Mouse (Mus musculus): Measurements from ENCODE around the gene Lgr4. TPM values are rescaled to one million over a fixed set of nuclear protein-coding genes. Genes with fewer than 3 reads are reported as not detected.
A peak's percentile ranks its signal among the peaks of the same experiment; 100 is the strongest.
"Not testable (repeated sequence)": the region's sequence is repeated elsewhere in the genome, so short reads cannot be mapped to it uniquely, and the experiment has no call there.

Gene Lgr4
- polyA plus RNA-seq (2012; rRNA removed), result 21.6 and 22.3 TPM in 2 replicates

GRCm38 (mm10) chr2:109917496-109918413, at the start of gene Lgr4:
Gene Lgr4, plus strand, starts transcription at chr2:109917647.
- Histone ChIP-seq H3K27ac (ENCODE audit: insufficient read depth, low read length) (peak within 1 kb of the TSS; percentile 83), H3K27me3 (ENCODE audit: control insufficient read depth, insufficient read depth, low read length) (no peaks in the 10 kb centered on the region), H3K4me1 (ENCODE audit: control insufficient read depth, insufficient read depth, low read length) (peaks cover 6% of the 10 kb centered on the region; the same call in 1 of the 2 replicates), H3K4me3 (replicated peaks; ENCODE audit: insufficient read depth, low read depth, low read length) (peak within 1 kb of the TSS; percentile 66)
- TF ChIP-seq POLR2A (IDR thresholded peaks at IDR 0.05; ENCODE audit: borderline replicate concordance, insufficient read depth, low read length) (peak; percentile 88), CTCF (IDR thresholded peaks at IDR 0.05; ENCODE audit: borderline replicate concordance, insufficient read depth, low read depth, low read length) (no peak)
- DNase-seq, result peak; percentile 97 to 98
- under 1% methylated on average over 92 of the region's 111 CpGs for WGBS

DNA sequence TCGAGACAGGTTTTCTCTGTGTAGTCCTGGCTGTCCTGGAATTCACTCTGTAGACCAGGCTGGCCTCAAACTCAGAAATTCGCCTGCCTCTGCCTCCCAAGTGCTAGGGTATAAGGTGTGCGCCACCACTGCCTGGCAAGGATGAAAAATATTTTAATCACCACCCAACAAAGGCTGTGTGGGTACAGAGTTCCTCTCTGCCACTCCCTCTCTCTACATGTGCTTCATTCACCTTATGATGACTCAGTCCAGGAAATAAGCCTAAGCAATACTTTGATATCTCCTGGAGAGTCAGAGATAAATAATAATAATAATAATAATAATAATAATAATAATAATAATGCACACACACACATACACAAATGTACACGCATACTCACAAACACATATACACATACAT, 38.0 kb upstream of the Lgr4 start:
- not testable (repeated sequence) for H3K4me1 ChIP-seq (ENCODE audit: control insufficient read depth, insufficient read depth, low read length)

GRCm38 (mm10) chr2:109881111-109881510, 36.3 kb upstream of the Lgr4 start:
- H3K27ac ChIP-seq (ENCODE audit: insufficient read depth, low read length), result no peak overlapping the region
- peaks cover 3% of the 10 kb centered on the region; the same call in 1 of the 2 replicates for H3K4me1 ChIP-seq (ENCODE audit: control insufficient read depth, insufficient read depth, low read length)
- H3K27me3 ChIP-seq (ENCODE audit: control insufficient read depth, insufficient read depth, low read length), result no peaks in the 10 kb centered on the region; the same call in 1 of the 2 replicates
- DNase-seq, result no peak
- H3K4me3 ChIP-seq (replicated peaks; ENCODE audit: insufficient read depth, low read depth, low read length), result no peak overlapping the region
- no peak for TF ChIP-seq POLR2A (IDR thresholded peaks at IDR 0.05; ENCODE audit: borderline replicate concordance, insufficient read depth, low read length)
- TF ChIP-seq CTCF (IDR thresholded peaks at IDR 0.05; ENCODE audit: borderline replicate concordance, insufficient read depth, low read depth, low read length), result no peak
- 77% methylated on average over 2 of the region's 2 CpGs for WGBS

More for the DNA sequence above, 38.0 kb upstream of the Lgr4 start:
- not testable (repeated sequence) for H3K4me3 ChIP-seq (replicated peaks; ENCODE audit: insufficient read depth, low read depth, low read length); DNase-seq; H3K27ac ChIP-seq (ENCODE audit: insufficient read depth, low read length); H3K27me3 ChIP-seq (ENCODE audit: control insufficient read depth, insufficient read depth, low read length)
- whole genome bisulfite sequencing, result 87% methylated on average over 4 of the region's 4 CpGs

DNA sequence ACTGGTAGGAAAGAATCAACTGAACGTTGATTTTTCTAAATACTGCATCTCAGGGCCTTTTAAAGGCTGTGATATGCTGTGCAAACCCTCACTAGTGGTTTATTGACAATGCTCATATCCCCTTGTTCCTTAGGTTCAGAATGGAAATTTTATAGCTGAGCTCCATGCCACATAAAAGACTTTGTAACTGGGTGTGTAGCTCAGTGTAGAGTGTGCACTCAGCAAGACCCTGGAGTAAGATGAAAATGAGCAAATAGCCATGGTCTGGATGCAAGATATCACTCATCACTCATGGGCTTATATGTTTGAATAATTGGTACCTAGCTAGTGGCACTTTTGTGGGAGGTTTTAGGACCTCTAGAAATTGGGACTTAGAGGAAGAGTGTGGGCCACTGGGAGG, 35.8 kb upstream of the Lgr4 start:
- H3K4me1 ChIP-seq (ENCODE audit: control insufficient read depth, insufficient read depth, low read length), result peaks cover 3% of the 10 kb centered on the region; the same call in 1 of the 2 replicates
- no peaks in the 10 kb centered on the region; the same call in 1 of the 2 replicates for H3K27me3 ChIP-seq (ENCODE audit: control insufficient read depth, insufficient read depth, low read length)
- 76% methylated on average over 1 of the region's 1 CpGs for WGBS
- TF ChIP-seq POLR2A (IDR thresholded peaks at IDR 0.05; ENCODE audit: borderline replicate concordance, insufficient read depth, low read length) (no peak), CTCF (IDR thresholded peaks at IDR 0.05; ENCODE audit: borderline replicate concordance, insufficient read depth, low read depth, low read length) (no peak)
- no peak for DNase-seq
- no peak overlapping the region for H3K27ac ChIP-seq (ENCODE audit: insufficient read depth, low read length)
- H3K4me3 ChIP-seq (replicated peaks; ENCODE audit: insufficient read depth, low read depth, low read length), result no peak overlapping the region

GRCm38 (mm10) chr2:109884106-109884505, 33.3 kb upstream of the Lgr4 start:
- 9% methylated on average over 4 of the region's 4 CpGs for WGBS
- H3K4me1 ChIP-seq (ENCODE audit: control insufficient read depth, insufficient read depth, low read length), result peaks cover 3% of the 10 kb centered on the region; the same call in 1 of the 2 replicates
- DNase-seq, result peak in 1 of 2 experiments; percentile 88
- H3K4me3 ChIP-seq (replicated peaks; ENCODE audit: insufficient read depth, low read depth, low read length), result no peak overlapping the region
- H3K27me3 ChIP-seq (ENCODE audit: control insufficient read depth, insufficient read depth, low read length), result no peaks in the 10 kb centered on the region
- peak overlapping the region; percentile 12; the same call in 1 of the 2 replicates for H3K27ac ChIP-seq (ENCODE audit: insufficient read depth, low read length)
- TF ChIP-seq POLR2A (IDR thresholded peaks at IDR 0.05; ENCODE audit: borderline replicate concordance, insufficient read depth, low read length), result no peak
- no peak for TF ChIP-seq CTCF (IDR thresholded peaks at IDR 0.05; ENCODE audit: borderline replicate concordance, insufficient read depth, low read depth, low read length)

DNA sequence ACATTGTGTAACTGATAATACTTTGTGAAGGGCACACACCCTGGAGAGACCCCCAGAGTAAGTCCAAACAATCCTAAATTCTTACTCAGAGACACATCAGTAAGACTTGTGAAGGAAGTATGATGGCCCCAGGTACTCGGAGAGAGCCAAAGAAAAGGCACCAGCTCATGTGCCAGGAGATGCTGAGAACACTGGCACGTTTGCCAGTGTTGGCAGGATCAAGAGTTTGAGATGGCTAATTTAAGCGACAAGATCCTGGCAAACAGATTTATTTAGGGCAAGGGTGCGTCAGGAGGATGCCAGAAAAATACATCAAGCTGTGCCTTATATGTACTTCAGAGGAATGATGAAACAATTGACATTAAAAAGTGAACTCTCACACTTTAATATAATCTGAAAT, 32.9 kb upstream of the Lgr4 start:
- H3K27ac ChIP-seq (ENCODE audit: insufficient read depth, low read length), result peak overlapping the region; percentile 12; the same call in 1 of the 2 replicates
- DNase-seq, result peak; percentile 82 to 94

GRCm38 (mm10) chr2:109890068-109890467, 27.4 kb upstream of the Lgr4 start:
- H3K4me1 ChIP-seq (ENCODE audit: control insufficient read depth, insufficient read depth, low read length), result peaks cover 3% of the 10 kb centered on the region; the same call in 1 of the 2 replicates
- 32% methylated on average over 4 of the region's 4 CpGs for WGBS
- H3K27ac ChIP-seq (ENCODE audit: insufficient read depth, low read length), result no peak overlapping the region
- TF ChIP-seq POLR2A (IDR thresholded peaks at IDR 0.05; ENCODE audit: borderline replicate concordance, insufficient read depth, low read length) (no peak), CTCF (IDR thresholded peaks at IDR 0.05; ENCODE audit: borderline replicate concordance, insufficient read depth, low read depth, low read length) (0 out of 2 replicates have a peak, but pooled peaks have one; percentile 11)
- peak overlapping the region; percentile 91 for H3K4me3 ChIP-seq (replicated peaks; ENCODE audit: insufficient read depth, low read depth, low read length)
- DNase-seq, result peak in 1 of 2 experiments; percentile 31
- H3K27me3 ChIP-seq (ENCODE audit: control insufficient read depth, insufficient read depth, low read length), result no peaks in the 10 kb centered on the region

More for the DNA sequence above, 32.9 kb upstream of the Lgr4 start:
- WGBS, result under 1% methylated on average over 4 of the region's 4 CpGs
- peaks cover 3% of the 10 kb centered on the region; the same call in 1 of the 2 replicates for H3K4me1 ChIP-seq (ENCODE audit: control insufficient read depth, insufficient read depth, low read length)
- no peaks in the 10 kb centered on the region for H3K27me3 ChIP-seq (ENCODE audit: control insufficient read depth, insufficient read depth, low read length)
- no peak overlapping the region for H3K4me3 ChIP-seq (replicated peaks; ENCODE audit: insufficient read depth, low read depth, low read length)
- TF ChIP-seq POLR2A (IDR thresholded peaks at IDR 0.05; ENCODE audit: borderline replicate concordance, insufficient read depth, low read length) (no peak), CTCF (IDR thresholded peaks at IDR 0.05; ENCODE audit: borderline replicate concordance, insufficient read depth, low read depth, low read length) (no peak)

Measured in cerebellum, adult 2 months (tissue).